Mouse (Mus musculus): Measurements from ENCODE around the gene Sipa1l1. TPM values are rescaled to one million over a fixed set of nuclear protein-coding genes. Genes with fewer than 3 reads are reported as not detected.

Gene Sipa1l1
- polyA plus RNA-seq, 1 experiment from 2014 or later, result 25.9 TPM

DNA sequence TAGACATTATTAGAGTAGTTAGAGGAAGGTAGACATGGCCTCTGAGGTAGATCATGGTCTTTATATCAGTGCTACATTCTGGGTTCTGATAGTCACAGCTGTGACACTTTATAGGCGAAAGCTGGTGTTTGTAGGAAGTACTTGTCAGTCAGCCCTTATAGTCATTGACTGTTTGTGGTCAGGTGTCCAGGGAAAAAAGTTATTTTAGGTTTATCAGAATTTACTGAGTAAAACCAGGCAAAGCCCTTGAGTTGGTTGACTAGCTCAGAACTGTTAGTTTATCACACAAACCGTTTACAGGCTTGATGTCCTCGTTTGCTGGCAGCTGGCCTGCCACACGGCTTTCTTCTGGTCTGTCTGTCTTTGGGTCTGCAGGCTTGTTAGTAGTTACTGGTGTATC, 61.0 kb downstream of the Sipa1l1 start:
- 58% methylated on average over 4 of the region's 4 CpGs for WGBS
- Histone ChIP-seq H3K4me3 (ENCODE audit: low read length) (no peak overlapping the region), H3K4me1 (replicated peaks; ENCODE audit: control insufficient read depth, insufficient read depth, low read length) (peaks cover 16% of the 10 kb centered on the region), H3K36me3 (ENCODE audit: control insufficient read depth, insufficient read depth, low read length) (no peaks in the 10 kb centered on the region), H3K27me3 (ENCODE audit: control insufficient read depth, insufficient read depth, low read depth, low read length) (no peaks in the 10 kb centered on the region), H3K4me2 (ENCODE audit: low read depth, low read length) (no peak overlapping the region), H3K9ac (ENCODE audit: low read length) (no peak overlapping the region), H3K27ac (ENCODE audit: low read length) (no peak overlapping the region), H3K9me3 (ENCODE audit: control insufficient read depth, low read length) (no peaks in the 10 kb centered on the region)
- ATAC-seq (ENCODE audit: low read depth), result no peak

DNA sequence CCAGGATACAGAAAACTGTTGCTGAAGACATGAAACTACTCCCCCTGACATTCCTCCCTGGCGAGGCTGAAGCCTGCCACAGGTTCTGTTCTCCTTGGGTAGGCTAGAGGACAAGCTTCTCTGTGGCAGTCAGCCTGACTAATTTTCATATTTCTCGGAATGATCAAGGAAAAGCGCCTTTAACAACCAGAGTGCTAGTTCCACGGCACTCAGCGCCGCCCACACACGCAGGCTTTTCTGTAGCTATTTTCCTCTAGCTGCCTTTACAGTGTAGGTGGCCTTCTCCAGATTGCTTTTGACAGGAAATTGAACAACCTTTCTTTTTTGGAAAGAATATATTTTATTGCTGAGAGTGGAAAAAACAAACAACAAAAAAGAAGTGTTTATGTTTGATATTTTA, 62.1 kb downstream of the Sipa1l1 start:
- H3K27ac ChIP-seq (ENCODE audit: low read length), result no peak overlapping the region
- no peak overlapping the region for H3K9ac ChIP-seq (ENCODE audit: low read length)
- 62% methylated on average over 7 of the region's 7 CpGs for WGBS
- no peak overlapping the region for H3K4me2 ChIP-seq (ENCODE audit: low read depth, low read length)
- no peak overlapping the region for H3K4me3 ChIP-seq (ENCODE audit: low read length)
- H3K27me3 ChIP-seq (ENCODE audit: control insufficient read depth, insufficient read depth, low read depth, low read length), result no peaks in the 10 kb centered on the region
- no peaks in the 10 kb centered on the region for H3K9me3 ChIP-seq (ENCODE audit: control insufficient read depth, low read length)
- peaks cover 6% of the 10 kb centered on the region for H3K4me1 ChIP-seq (replicated peaks; ENCODE audit: control insufficient read depth, insufficient read depth, low read length)
- ATAC-seq (ENCODE audit: low read depth), result no peak
- no peaks in the 10 kb centered on the region for H3K36me3 ChIP-seq (ENCODE audit: control insufficient read depth, insufficient read depth, low read length)

DNA sequence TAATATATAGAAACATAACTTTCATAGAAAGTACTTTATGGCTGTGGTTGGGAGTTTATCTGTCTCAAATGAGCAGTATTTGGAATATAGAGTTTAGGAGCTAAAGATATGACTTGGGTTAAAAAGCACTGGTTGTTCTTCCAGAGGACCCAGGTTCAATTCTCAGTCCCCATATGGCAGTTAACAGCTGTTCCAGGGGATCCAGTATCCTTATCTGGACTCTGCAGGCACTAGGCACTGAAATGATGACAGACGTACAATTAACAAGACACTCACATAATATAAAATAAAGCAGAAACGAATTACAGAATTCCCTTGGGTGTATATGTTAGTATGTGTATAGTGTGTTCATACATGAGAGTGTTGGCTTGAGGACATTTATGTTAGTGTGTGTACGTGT, 64.1 kb downstream of the Sipa1l1 start:
- no peak overlapping the region for H3K27ac ChIP-seq (ENCODE audit: low read length)
- H3K36me3 ChIP-seq (ENCODE audit: control insufficient read depth, insufficient read depth, low read length), result no peaks in the 10 kb centered on the region
- no peak for ATAC-seq (ENCODE audit: low read depth)
- no peak overlapping the region for H3K9ac ChIP-seq (ENCODE audit: low read length)
- no peaks in the 10 kb centered on the region for H3K27me3 ChIP-seq (ENCODE audit: control insufficient read depth, insufficient read depth, low read depth, low read length)
- WGBS, result 66% methylated on average over 3 of the region's 3 CpGs
- no peak overlapping the region for H3K4me2 ChIP-seq (ENCODE audit: low read depth, low read length)
- peaks cover 6% of the 10 kb centered on the region for H3K4me1 ChIP-seq (replicated peaks; ENCODE audit: control insufficient read depth, insufficient read depth, low read length)
- H3K4me3 ChIP-seq (ENCODE audit: low read length), result no peak overlapping the region
- H3K9me3 ChIP-seq (ENCODE audit: control insufficient read depth, low read length), result no peaks in the 10 kb centered on the region

DNA sequence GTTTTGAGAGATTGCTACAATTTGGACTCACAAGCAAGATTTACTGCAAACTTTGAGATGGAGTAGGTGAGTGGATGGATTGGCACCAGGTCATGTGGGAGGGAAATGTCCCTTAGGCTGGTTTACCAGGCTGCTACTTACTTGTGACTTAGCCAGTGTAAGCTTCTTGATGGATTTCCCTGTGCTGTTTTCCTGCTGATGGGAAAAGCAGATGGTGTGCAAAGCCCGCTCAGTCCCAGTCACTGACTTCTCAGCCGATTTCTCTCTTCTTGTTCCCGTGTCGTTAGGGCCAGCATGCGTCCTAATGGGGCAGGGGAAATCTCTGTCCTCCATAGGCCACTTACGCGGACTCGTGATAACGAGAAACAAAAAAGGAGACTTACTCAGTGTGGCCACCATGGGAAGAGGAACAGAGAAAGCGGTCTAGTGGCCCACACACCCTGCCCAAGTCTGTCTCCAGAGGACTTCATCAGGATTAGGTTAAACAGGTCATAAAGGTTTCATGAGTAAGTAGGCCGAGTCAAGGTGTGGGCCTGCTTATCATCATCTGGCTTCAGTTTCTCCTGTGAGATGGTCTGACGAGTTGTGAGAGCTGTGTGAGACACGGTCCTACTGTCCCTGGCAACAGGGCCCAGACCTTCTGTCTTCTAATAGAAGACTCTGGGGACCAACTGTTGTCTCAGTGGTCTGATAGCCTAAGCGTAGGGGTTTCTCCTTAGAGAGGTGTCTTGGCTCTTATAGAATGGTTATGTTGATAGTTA, 65.5 kb downstream of the Sipa1l1 start:
- Histone ChIP-seq H3K27ac (ENCODE audit: low read length) (no peak overlapping the region), H3K36me3 (ENCODE audit: control insufficient read depth, insufficient read depth, low read length) (no peaks in the 10 kb centered on the region), H3K9ac (ENCODE audit: low read length) (no peak overlapping the region), H3K4me3 (ENCODE audit: low read length) (no peak overlapping the region), H3K4me2 (ENCODE audit: low read depth, low read length) (no peak overlapping the region), H3K27me3 (ENCODE audit: control insufficient read depth, insufficient read depth, low read depth, low read length) (no peaks in the 10 kb centered on the region), H3K4me1 (replicated peaks; ENCODE audit: control insufficient read depth, insufficient read depth, low read length) (peaks cover 8% of the 10 kb centered on the region), H3K9me3 (ENCODE audit: control insufficient read depth, low read length) (no peaks in the 10 kb centered on the region)
- no peak for ATAC-seq (ENCODE audit: low read depth)
- WGBS, result 88% methylated on average over 14 of the region's 14 CpGs

DNA sequence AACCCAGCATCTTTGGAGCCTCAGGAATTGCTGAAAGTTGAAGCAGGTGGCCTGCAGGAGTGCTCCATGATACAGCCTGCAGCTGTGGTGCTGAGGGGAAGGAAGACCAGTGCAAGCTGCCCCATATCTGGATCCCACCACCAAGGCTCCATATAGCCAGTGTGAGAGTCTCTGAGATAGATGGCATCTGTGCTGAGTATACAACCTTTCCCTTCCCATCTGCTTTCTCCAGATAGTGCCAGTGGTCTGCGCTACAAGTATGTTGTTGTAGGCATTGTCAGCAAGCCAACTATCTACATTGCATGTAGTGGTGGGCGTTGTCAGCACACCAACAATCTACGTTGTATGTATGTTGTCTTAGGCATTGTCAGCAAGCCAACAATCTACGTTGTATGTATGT, 68.0 kb downstream of the Sipa1l1 start:
- no peak for ATAC-seq (ENCODE audit: low read depth)
- peaks cover 8% of the 10 kb centered on the region for H3K4me1 ChIP-seq (replicated peaks; ENCODE audit: control insufficient read depth, insufficient read depth, low read length)
- no peaks in the 10 kb centered on the region for H3K9me3 ChIP-seq (ENCODE audit: control insufficient read depth, low read length)
- H3K27ac ChIP-seq (ENCODE audit: low read length), result no peak overlapping the region
- no peak overlapping the region for H3K4me2 ChIP-seq (ENCODE audit: low read depth, low read length)
- no peaks in the 10 kb centered on the region for H3K27me3 ChIP-seq (ENCODE audit: control insufficient read depth, insufficient read depth, low read depth, low read length)
- H3K36me3 ChIP-seq (ENCODE audit: control insufficient read depth, insufficient read depth, low read length), result no peaks in the 10 kb centered on the region
- no peak overlapping the region for H3K9ac ChIP-seq (ENCODE audit: low read length)
- 89% methylated on average over 4 of the region's 4 CpGs for WGBS
- H3K4me3 ChIP-seq (ENCODE audit: low read length), result no peak overlapping the region

DNA sequence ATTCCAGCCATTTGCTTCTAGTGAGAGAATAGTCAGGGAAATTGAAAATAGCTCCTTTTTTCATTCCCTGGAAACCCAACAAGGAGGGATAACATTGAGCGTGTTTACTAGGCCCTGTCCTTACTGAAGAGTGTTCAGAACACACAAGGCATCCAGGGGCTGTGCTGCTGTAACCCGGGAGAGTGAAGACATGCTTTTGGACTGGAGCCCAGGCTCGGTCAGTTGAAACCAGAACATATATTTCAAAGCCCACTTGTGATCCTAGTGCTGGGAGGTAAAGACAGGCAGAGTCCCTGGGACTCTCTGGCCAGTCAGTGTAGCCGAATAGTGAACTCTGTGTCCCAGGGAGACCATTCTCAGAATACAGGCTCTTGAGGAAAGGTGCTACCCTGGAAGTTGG, 68.8 kb downstream of the Sipa1l1 start:
- H3K9me3 ChIP-seq (ENCODE audit: control insufficient read depth, low read length), result no peaks in the 10 kb centered on the region
- H3K4me1 ChIP-seq (replicated peaks; ENCODE audit: control insufficient read depth, insufficient read depth, low read length), result peaks cover 8% of the 10 kb centered on the region
- H3K4me3 ChIP-seq (ENCODE audit: low read length), result no peak overlapping the region
- ATAC-seq (ENCODE audit: low read depth), result peak; percentile 82
- WGBS, result 25% methylated on average over 4 of the region's 4 CpGs
- H3K9ac ChIP-seq (ENCODE audit: low read length), result no peak overlapping the region
- H3K36me3 ChIP-seq (ENCODE audit: control insufficient read depth, insufficient read depth, low read length), result no peaks in the 10 kb centered on the region
- peak overlapping the region; percentile 46 for H3K27ac ChIP-seq (ENCODE audit: low read length)
- H3K4me2 ChIP-seq (ENCODE audit: low read depth, low read length), result no peak overlapping the region
- H3K27me3 ChIP-seq (ENCODE audit: control insufficient read depth, insufficient read depth, low read depth, low read length), result no peaks in the 10 kb centered on the region

DNA sequence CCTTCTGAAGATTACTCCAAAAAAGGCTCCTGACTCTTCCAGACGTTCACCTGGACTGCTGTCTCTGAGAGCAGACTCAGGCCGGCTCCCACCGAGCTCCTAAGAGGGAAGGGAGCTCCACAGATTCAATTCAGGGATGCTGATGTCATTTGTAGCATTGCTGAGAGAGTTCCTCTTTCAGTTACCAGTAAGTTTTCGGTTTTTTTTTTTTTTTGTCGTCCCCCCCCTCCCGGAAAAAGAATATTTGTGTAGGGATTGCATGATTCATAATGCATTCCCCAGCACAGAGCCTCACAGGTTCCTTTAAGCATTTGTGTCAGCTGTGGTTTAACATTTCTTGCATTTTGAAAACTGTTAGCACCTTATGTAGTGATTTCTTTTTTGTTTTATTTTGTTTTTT, 71.6 kb downstream of the Sipa1l1 start:
- H3K4me3 ChIP-seq (ENCODE audit: low read length), result no peak overlapping the region
- no peak overlapping the region for H3K27ac ChIP-seq (ENCODE audit: low read length)
- WGBS, result 72% methylated on average over 6 of the region's 6 CpGs
- H3K4me2 ChIP-seq (ENCODE audit: low read depth, low read length), result no peak overlapping the region
- no peak for ATAC-seq (ENCODE audit: low read depth)
- no peak overlapping the region for H3K9ac ChIP-seq (ENCODE audit: low read length)
- no peaks in the 10 kb centered on the region for H3K9me3 ChIP-seq (ENCODE audit: control insufficient read depth, low read length)
- peaks cover 8% of the 10 kb centered on the region for H3K4me1 ChIP-seq (replicated peaks; ENCODE audit: control insufficient read depth, insufficient read depth, low read length)
- no peaks in the 10 kb centered on the region for H3K27me3 ChIP-seq (ENCODE audit: control insufficient read depth, insufficient read depth, low read depth, low read length)
- no peaks in the 10 kb centered on the region for H3K36me3 ChIP-seq (ENCODE audit: control insufficient read depth, insufficient read depth, low read length)

DNA sequence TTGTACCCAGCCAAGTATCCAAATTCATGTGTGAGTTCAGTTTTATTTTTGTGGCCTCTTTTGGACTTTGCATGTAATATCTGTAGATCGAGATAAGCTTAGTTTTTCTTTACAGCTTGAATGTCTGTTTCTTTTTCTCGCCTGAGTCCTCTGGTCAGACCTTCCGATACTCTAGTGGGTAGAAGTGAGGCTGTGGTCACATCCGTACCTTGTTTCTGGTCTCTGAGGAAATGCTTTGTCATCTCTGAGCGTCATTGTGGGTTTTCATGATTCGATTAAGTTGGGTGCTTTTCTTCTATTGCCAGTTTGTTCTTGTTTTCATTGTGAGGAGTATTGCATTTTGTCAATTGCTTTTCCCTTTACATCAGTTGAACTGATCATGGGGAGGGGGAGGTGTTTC, 76.1 kb downstream of the Sipa1l1 start:
- Histone ChIP-seq H3K27me3 (ENCODE audit: control insufficient read depth, insufficient read depth, low read depth, low read length) (no peaks in the 10 kb centered on the region), H3K4me1 (replicated peaks; ENCODE audit: control insufficient read depth, insufficient read depth, low read length) (peaks cover 9% of the 10 kb centered on the region; the same call in 1 of the 2 replicates), H3K9me3 (ENCODE audit: control insufficient read depth, low read length) (no peaks in the 10 kb centered on the region), H3K4me3 (ENCODE audit: low read length) (no peak overlapping the region), H3K27ac (ENCODE audit: low read length) (no peak overlapping the region), H3K9ac (ENCODE audit: low read length) (no peak overlapping the region), H3K4me2 (ENCODE audit: low read depth, low read length) (no peak overlapping the region), H3K36me3 (ENCODE audit: control insufficient read depth, insufficient read depth, low read length) (no peaks in the 10 kb centered on the region)
- no peak for ATAC-seq (ENCODE audit: low read depth)
- 79% methylated on average over 6 of the region's 6 CpGs for WGBS

DNA sequence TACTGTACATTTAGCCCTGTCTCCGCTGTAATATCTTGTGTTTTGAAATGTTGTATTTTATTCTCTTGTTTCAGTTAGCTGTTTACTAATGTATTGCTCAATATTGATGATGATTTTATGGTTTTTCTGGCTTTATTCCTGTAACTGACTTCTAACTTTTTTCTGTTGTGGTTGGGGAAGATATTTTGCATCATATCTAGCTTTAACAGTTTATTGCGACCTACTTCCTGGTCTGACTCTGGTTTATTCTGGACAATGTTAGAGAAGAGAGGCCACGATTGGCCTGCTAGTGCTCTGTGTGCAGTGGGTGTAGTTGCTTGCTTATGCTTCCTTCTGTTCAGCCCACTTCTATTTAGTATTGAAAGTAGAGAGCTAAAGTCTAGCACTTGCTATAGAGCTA, 77.3 kb downstream of the Sipa1l1 start:
- 71% methylated on average over 3 of the region's 3 CpGs for WGBS

More for the DNA sequence above, 77.3 kb downstream of the Sipa1l1 start:
- Histone ChIP-seq H3K4me2 (ENCODE audit: low read depth, low read length) (no peak overlapping the region), H3K9me3 (ENCODE audit: control insufficient read depth, low read length) (no peaks in the 10 kb centered on the region), H3K27ac (ENCODE audit: low read length) (no peak overlapping the region), H3K4me3 (ENCODE audit: low read length) (no peak overlapping the region), H3K36me3 (ENCODE audit: control insufficient read depth, insufficient read depth, low read length) (no peaks in the 10 kb centered on the region), H3K27me3 (ENCODE audit: control insufficient read depth, insufficient read depth, low read depth, low read length) (no peaks in the 10 kb centered on the region), H3K9ac (ENCODE audit: low read length) (no peak overlapping the region), H3K4me1 (replicated peaks; ENCODE audit: control insufficient read depth, insufficient read depth, low read length) (peaks cover 9% of the 10 kb centered on the region; the same call in 1 of the 2 replicates)
- ATAC-seq (ENCODE audit: low read depth), result no peak

Data from lung, embryonic 16.5 days (tissue).